Mouse (Mus musculus): ENCODE data around the gene Yars.
A peak's percentile ranks its signal among the peaks of the same experiment; 100 is the strongest.

Gene Yars

DNA sequence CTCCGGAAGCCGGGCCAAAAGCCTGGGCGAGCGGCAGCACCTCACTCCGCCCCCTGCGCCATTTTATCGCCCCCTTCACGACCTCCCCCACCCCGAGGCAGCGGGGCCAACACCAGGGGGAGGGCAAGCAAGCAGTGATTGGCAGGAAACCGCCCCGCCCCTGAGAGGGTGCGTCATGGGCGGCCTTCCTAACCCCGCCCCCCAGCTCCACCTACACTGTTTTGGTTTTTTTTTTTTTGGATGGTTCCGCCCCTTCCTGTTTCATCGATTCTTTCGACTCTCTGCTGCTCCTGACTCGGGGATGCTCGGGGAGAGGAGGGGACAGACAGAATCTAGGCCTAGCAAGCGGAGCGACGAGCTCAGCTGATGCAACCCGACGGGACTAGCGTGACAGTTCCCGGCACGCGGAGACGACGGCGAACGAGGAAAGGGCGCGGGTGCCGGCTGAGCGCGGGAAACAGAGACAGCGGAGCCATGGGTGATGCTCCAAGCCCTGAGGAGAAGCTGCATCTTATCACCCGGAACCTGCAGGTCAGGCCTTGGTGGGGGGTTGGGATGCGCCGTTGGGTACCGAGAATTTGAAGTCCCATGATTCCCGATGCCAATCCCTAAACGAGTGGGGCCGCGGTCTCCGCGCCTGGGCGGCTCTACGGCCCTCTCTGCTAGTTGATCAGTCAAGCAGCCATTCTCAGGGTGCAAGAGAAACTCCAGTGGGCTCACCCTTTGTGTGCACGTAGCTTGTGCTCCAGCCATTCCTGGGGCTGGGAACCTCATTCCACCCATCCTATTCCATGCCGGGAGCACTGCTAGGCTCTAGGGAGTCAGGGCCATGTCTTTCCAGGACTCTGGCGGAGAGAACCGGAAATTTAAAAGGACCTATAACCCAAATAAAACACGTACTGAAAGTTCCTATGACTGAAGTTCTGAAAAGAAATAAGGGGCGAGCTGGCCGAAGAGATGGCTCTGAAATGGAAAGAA is at the start of gene Yars, which contains the start of gene S100pbp:
Yars (plus strand) TSS at position 219 of the 978 bp plus-strand sequence.
S100pbp (minus strand) TSS at position 186 of the 978 bp plus-strand sequence.
- DNase-seq = peak; percentile 99

DNA sequence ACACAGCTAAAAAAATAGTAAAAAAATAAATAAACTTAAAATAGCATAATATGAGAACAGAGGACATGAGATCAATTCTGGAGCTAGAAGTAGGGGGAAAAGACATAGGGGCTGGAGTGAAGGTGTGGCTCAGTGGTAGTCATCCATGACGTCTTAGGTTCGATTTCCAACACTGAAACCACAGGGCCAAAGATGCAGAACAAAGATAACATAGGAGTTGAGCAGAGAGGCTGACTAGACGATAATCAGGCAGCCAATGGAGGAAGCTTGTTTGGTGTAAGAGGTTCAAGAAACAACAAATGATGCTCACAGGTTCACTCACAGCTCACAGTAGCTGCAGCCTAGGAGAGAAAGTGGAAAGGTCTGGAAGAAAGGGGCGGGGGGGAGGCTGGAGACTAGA is 48.8 kb upstream of the Yars start:
- DNase-seq = no peak

GRCm38 (mm10) chr4:129141560-129142438 is 47.8 kb upstream of the Yars start:
- DNase-seq = no peak

DNA sequence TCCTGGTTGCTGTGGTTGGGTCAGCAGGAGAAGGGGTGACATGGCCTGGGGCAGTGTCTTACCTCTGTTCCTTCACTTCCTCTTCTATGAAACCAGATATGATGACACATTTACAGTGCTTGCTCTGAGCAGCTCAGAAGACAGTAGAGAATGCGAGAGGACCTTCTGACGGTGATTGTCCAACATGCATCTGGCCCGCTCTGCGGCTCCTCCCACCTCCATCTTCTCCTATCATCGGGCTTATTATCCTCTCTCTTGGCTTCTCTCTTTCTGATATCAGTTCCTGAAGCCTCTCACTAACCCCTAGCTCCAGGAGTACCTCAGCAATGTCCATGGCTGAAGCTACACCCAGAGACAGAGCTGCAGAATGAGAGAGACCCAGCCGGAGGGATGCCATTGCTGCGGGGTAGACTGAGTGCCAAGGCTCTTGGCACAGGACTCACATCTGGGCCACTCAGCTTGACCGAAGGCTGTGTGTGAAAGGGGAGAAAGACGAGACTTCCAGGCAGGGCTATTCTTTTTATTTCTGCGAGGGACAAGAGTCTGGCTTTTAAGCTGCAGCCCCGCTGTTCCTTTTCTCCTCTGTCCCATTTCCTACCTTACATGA is 47.0 kb upstream of the Yars start:
- DNase-seq = no peak

- DNase-seq = no peak
These were observed 46.1 kb upstream of the Yars start for GRCm38 (mm10) chr4:129143509-129143908.

GRCm38 (mm10) chr4:129144401-129145367 is 44.9 kb upstream of the Yars start:
- DNase-seq = no peak

DNA sequence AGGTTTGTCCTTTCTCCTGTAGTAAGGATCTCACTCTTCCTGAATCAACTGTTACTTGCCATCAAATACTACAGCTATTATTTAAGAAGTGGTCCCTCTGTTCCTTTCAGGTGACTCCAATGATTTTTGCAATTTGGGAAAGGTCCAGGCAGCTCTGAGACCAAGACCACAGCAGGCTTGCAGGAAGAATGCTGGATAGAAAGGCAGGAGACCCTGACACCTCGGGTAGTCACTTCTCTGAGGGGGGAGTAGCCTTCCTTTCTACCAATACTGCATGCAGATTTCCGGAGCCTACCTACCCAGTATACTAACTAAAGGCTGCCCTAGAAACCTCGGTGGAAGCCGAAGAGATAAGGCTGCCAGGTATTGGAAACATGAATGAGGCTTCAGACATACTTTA is 44.1 kb upstream of the Yars start:
- no peak for DNase-seq

DNA sequence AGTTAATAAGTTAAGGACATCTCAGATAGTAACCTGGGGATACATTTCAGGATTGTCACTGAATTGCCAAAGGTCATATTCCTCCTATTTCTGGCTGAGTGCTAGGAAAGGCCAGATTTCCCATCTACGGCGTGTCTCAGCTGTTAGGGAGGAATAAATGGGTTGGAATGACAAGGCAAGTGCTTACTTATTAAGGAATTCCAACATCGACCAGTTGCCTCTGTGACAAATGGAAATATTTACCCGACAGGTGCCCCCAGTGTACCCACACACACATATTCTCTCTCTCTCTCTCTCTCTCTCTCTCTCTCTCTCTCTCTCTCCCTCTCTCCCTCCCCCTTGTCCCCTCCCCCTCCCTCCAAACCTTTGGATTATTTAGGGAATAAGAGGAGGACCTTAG is 43.6 kb upstream of the Yars start:
- DNase-seq = no peak

DNA sequence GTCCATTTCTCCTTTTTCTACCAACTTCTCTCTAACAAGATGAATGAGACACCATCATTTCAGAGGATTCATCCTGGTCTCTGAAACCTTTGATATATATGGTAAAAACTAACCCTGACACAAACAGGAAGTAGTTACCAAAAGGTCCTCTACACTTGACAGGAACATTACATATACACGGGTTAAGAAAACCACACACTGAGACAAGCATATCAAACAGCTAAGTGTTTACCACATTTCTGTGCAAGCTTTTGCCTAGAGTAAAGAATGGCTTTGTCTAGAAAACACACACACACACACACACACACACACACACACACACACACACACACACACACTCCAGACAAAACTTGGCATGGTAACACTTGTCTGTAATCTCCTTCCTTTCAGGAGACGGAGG is 43.2 kb upstream of the Yars start:
- no peak for DNase-seq

DNA sequence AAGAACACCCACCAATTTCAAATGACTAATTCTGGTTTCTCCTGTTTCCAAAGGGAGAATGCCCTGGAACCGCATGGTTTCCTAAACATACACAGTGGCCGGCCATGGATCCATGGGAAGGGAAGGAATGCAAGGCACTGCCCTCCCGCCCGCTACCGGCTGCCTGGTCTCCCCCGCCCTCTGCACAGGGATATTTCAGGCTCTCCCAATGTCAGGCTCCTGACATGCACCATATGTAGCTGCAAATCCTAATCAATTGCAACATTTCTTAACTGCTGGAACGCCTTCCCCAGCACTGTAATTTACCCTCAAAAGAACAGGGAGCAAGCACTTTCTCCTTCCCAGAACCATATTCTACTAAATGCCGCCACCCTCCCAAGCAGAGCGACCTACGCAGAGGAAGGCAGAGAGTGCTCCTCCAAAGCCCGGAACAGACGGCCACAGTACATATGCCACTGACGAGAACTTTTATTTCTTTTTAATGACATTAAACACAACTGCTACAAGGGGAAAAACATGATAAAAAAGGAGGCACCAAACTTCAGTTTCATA is 41.9 kb upstream of the Yars start:
- DNase-seq = no peak

DNA sequence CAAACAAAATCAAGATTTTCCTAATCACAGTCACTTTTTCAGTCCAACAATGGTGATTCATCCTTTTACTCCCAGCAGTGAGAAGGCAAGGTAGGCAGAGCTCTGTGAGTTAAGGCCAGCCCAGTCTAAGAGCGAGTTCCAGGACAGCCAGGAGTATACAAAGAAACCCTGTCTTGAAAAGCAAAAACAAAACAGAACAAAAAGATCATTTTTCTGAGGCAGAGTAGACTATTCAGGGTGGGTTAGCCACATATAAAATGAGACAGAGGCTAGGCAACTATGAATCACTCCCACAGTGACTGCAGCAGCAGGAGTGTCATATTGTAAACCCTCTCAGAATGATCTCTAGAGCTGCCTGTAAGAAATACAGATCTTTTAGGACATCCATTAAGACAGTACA is 40.2 kb upstream of the Yars start:
- no peak for DNase-seq

DNA sequence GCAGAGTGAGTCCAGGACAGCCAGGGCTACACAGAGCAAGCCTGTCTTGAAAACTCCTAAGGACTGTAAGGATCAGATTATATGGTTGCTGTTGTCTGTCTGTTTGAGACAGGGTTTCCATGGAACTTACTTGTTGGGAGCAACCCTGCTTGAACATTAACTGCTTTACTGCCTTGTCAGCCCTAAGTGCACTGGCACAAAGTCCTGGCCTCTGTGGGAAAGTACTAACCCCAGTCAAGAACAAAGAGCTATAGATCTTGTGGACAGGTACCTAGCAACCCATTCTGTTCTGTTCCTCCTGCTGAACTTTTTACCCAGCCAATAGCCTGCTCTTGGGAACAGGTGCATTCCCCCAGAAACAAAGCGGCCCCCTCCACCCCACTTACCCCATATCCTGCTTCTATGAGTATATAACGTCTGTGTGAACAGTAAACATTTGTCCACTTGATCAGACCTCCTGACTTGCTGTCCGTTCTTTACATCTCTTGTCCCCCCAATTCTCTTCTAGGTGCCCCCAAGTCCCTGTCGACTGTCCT is 38.2 kb upstream of the Yars start:
- no peak for DNase-seq

DNA sequence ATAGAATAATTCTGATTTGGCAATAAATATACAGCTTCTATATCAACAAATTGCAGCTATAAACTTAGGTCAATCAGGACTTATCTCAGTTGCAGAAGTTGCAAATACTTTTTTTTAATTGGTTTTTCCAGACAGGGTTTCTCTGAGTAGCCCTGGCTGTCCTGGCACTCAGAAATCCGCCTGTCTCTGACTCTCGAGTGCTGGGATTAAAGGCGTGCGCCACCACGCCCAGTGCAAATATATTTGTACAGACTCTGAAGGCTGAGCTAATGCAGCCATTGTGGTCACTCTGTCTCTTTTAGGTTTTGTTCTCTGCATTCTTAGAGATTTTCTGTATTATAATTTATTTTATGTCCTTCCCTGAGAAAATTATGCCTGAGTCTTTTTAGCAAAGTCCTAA is 32.0 kb upstream of the Yars start:
- no peak for DNase-seq

GRCm38 (mm10) chr4:129158549-129158948 is 31.0 kb upstream of the Yars start:
- DNase-seq = no peak

DNA sequence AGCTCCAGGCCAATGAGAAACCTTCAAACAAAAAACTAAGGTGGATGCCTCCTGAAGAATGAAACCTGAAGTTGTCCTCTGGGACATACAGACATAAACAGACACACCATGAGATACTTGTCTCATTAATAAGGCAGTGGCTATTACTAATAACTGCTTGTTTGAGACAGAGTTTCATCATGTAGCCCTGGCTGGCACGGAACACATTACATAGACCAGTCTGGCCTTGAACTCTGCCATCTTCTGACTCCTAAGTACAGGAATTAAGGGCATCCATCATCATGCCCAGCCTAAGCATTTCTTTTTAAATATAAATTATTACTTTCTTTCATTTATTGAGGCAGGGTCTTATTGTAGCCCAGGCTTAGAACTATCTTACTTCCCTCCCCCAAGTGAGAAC is 28.5 kb upstream of the Yars start:
- no peak for DNase-seq

- DNase-seq = no peak
These were observed 27.8 kb upstream of the Yars start for GRCm38 (mm10) chr4:129161581-129162255.

GRCm38 (mm10) chr4:129172529-129172928 is 17.0 kb upstream of the Yars start:
- DNase-seq = no peak

DNA sequence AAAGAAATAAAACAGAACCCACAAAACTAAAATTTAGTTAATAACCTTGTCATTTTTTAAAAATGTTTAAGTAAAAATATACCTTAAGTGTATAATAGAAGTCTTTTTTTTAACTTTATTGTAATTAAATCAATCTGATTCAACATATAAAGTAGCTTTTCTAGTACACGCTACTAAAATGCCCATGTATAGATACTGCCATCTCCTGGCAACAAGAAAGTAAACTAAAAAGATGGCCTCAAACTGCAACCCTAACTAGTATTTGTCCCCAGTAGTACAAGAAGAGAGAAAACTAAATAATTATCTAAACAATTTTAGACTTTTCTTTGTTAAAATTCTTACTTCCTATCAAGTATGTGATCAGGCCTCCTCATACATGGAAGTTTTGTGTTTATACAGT is 10.0 kb upstream of the Yars start:
- no peak for DNase-seq

GRCm38 (mm10) chr4:129188041-129188659 is 1.4 kb upstream of the Yars start:
- no peak for DNase-seq
